Mouse (Mus musculus) spleen, postnatal 14 days (tissue): ENCODE results near the gene Pik3r1.

Experiments
- DNase-seq, 2 experiments: peaks; one replicate each; pipeline ENCODE4 v3.0.0; 2021 to 2022; ENCODE audit warnings: low spot score in 2 of 2

Gene Pik3r1

DNA sequence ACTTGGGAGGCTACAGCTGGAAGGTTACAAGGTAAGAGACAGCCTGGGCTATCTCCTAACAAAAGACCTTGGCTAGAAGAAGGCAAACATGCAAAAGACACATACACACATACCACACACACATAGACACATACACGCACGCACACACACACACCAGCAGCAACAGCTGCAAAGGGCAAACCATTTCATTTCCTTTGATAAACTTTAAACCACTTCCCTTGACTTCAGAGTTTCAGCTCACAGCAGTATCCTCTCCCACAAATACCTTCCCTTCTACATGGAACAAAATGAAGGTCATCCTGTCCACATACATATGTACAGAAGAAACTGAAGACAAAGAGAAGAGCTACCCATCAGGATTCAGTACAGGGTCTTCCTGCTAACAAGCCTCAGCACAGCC, 56.7 kb downstream of the Pik3r1 start:
- DNase-seq = no peak

- DNase-seq = no peak
Measured at GRCm38 (mm10) chr13:101709788-101710187, 58.2 kb downstream of the Pik3r1 start.

- no peak for DNase-seq
Measured at GRCm38 (mm10) chr13:101707226-101707625, 60.8 kb downstream of the Pik3r1 start.

- DNase-seq = no peak
Measured at GRCm38 (mm10) chr13:101706426-101706825, 61.6 kb downstream of the Pik3r1 start.

- DNase-seq = no peak
Measured at GRCm38 (mm10) chr13:101702096-101702775, 65.8 kb downstream of the Pik3r1 start.

DNA sequence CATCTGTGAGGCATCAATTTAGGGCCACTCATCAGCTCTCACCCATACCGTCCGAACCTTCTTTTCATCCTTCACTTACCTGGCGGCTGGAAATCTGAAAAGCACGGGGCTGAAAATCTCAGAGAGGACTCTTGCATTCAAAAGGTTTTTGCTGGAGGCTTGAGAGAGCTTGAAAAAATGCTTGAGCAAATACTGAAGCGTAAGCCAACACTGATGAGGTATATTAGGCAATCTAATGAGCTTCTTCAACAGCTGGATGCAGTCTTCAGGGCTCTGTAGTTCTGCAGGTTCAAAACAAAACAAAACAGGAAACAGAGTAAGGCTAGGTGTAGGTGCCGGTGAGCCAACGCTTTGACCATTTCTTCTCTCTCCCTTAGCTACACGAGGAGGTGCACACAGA, 66.4 kb downstream of the Pik3r1 start:
- DNase-seq = no peak

GRCm38 (mm10) chr13:101699742-101700141, 68.3 kb downstream of the Pik3r1 start:
- DNase-seq = no peak

- no peak for DNase-seq
Measured at GRCm38 (mm10) chr13:101697966-101698365, 70.1 kb downstream of the Pik3r1 start.

- DNase-seq = no peak
Measured at GRCm38 (mm10) chr13:101697461-101697860, 70.6 kb downstream of the Pik3r1 start.

- DNase-seq = no peak
Measured at GRCm38 (mm10) chr13:101696827-101697226, 71.2 kb downstream of the Pik3r1 start.

DNA sequence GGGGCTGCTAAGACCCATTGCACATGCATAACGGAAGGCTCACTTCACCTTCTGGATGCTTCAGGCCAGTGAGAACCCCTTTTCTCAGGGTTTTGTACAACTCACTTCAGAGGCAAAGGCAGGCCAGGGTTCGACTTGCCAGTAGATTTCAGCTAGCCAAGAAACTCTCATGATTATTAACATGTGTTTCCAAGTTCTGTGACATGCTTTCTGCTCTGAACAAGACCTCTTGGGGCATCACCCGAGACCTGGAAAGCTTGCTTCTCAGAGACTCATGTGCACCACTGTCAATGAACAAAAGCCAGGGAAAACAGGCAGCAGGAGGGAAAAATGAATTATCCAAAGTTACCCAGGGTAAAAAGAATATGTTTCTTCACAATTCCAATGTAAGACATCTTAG, 71.7 kb downstream of the Pik3r1 start:
- DNase-seq = no peak

DNA sequence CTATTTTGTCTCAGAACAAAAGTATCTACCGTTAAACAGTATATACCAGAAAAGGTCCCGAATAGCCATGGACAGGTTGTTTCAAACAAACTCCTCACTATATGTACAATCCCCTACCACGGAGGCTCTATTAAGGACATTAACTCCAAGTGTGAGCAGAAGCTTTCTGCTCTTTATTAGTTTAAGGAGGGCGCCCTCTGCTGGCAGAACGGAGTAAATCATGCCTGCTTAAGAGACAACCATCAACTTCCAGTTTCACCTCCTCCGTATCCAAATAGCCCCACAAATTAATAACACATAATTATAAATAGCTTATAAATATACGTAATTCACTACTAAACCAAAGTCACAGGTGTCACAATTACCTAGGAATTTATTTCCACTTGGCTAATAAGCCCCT, 72.1 kb downstream of the Pik3r1 start:
- peak; percentile 89 to 92 for DNase-seq

- DNase-seq = peak; percentile 43 to 55
Measured at GRCm38 (mm10) chr13:101694496-101695251, 73.3 kb downstream of the Pik3r1 start.

DNA sequence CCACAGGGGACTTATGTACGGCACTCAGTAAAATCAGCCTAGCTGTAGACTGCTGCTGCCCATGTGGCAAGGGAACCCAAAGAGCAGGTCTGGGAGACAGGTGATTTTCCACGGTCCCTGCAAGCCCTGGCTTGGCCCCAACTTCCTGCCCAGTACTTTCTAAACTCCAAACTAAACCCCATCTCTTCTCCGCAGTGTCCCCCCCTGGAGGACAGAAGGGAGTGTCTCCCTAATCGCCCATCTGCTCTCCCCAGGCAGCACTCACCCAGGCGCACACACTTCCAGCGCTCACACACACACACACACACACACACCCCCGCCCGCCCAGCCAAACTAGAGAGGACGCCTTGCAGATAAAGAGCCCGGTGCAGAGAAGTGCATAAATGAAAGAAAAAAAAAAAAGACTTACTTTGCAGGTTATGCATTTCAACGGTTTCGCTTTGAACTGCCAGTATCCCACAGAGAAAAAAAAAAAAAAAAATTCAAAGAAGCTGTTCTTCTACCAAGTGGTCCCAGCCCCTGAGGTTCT, 74.0 kb downstream of the Pik3r1 start:
- peak; percentile 67 to 70 for DNase-seq

- DNase-seq = no peak
Measured at GRCm38 (mm10) chr13:101692866-101693691, 74.9 kb downstream of the Pik3r1 start.

DNA sequence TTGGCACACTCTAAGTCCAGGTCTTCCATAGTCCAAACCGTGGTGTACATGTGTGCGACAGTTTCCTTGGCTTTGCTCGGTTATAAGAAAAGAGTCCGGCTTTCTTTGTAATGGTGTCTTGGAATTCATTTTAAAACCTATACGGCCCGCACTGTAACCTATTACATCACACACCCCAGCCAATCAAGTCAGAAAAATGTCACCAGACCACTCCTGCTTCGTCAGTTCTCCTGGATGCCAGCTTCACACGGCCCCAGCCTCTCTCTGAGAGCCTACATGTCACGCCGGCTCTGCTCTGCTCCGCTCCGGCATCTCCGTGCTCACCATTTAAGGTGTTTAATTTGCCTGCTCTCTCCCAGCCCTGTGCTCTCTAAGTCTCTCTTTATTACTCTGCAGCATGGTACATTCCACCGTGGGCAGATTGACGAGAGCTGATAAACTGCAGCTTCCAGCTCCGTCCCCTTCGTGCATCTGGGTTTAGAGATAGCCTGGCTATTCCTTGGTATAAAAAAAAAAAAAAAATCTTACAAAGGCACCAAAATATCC, 75.7 kb downstream of the Pik3r1 start:
- peak; percentile 38 to 42 for DNase-seq

- DNase-seq = no peak
Measured at GRCm38 (mm10) chr13:101691669-101692068, 76.3 kb downstream of the Pik3r1 start.

DNA sequence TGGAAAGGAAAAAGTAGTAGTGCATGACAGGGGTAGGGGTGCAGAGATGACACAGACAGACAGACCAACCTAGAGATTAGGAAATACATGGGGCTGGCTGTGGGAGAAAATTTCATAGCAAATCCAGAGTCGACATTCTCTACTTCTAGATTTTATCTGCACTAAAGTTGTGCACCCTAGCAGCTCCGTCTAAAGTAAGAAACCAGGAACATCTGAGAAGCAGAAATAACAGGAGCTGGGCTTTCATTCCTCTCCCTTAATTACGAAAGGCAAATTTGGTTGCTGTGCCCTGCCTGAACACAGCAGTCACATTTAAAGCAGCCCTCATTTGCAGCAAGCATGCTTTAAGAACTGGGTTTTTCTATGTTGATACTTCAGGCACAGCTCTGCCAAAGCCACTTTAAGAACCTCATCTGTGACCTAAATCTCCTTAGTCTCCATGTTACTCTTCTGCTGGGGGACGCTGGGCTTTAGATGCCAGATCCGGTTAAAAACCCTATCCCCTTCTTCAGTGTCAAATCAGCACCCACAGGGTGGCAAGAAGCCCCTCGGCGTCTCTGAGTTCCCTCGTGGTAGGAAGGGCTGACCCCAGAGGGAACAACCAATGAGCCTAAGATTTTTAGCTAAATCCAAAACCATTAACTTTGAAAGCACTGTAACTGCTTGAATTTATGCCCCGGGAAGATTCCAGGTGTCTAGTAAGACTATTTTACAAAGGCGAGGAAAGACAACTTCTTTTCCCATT, 76.9 kb downstream of the Pik3r1 start:
- no peak for DNase-seq

- no peak for DNase-seq
Measured at GRCm38 (mm10) chr13:101690167-101690566, 77.8 kb downstream of the Pik3r1 start.

GRCm38 (mm10) chr13:101686256-101686655, 81.8 kb downstream of the Pik3r1 start:
- DNase-seq = no peak

DNA sequence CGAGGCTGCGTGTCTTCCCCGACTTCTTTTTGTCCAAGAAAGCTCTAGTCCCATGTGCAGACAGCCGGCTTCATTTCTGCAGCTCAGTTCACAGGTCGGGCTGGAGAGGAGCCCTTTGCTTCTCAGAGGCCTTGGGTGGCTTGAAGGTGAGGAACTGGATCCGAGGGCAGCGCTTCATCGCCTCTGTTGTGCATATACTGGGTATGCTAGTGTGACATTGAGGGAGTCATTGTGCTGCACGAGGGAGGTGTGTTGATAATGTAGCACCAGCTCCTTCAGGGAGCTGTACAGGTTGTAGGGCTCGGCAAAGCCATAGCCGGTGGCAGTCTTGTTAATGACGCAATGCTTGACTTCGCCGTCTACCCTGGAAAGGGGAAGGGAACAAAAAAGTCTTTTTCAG, 83.3 kb downstream of the Pik3r1 start:
- DNase-seq = no peak
